Mouse (Mus musculus): Measurements from ENCODE around the gene Ccsap. TPM values are rescaled to one million over a fixed set of nuclear protein-coding genes. Genes with fewer than 3 reads are reported as not detected.

Gene Ccsap
- polyA plus RNA-seq, 1 experiment: 0.30 TPM

DNA sequence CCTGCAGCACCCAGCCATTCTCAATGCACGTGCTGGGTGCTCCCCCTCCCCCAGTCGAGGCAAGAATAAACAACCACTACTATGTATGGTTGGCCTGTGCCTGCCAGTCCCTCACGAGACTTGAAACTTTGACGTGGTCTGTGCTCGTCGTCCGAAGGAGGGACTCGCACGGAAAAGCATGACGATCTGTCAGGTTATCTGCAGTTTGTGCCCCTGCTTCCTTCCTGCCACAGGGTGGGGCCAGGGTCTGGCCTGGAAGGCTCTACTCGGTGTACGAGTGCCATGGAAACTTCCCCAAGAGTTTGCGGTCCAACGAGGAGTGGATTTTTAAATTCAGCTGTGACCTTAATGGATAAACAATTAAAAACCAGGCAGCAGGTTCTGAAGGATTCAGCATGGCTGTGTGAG, 53.0 kb downstream of the Ccsap start:
- peak; percentile 76 for DNase-seq
- Histone ChIP-seq H3K4me3 (ENCODE audit: insufficient read depth, low read depth, low read length) (peak overlapping the region; percentile 44), H3K27ac (ENCODE audit: insufficient read depth, low read depth, low read length) (peak overlapping the region; percentile 37), H3K27me3 (replicated peaks; ENCODE audit: control insufficient read depth, insufficient read depth, low read length) (no peaks in the 10 kb centered on the region), H3K36me3 (ENCODE audit: control insufficient read depth, insufficient read depth, low read length) (no peaks in the 10 kb centered on the region), H3K4me1 (ENCODE audit: control insufficient read depth, insufficient read depth, low read length) (peaks cover 17% of the 10 kb centered on the region)
- WGBS: 2% methylated on average over 14 of the region's 14 CpGs
- no peak for TF ChIP-seq CTCF (conservative IDR thresholded peaks at IDR 0.05; ENCODE audit: insufficient read depth, insufficient read length, low read depth, low read length)
- TF ChIP-seq POLR2A (IDR thresholded peaks at IDR 0.05; ENCODE audit: low read depth, low read length): no peak

DNA sequence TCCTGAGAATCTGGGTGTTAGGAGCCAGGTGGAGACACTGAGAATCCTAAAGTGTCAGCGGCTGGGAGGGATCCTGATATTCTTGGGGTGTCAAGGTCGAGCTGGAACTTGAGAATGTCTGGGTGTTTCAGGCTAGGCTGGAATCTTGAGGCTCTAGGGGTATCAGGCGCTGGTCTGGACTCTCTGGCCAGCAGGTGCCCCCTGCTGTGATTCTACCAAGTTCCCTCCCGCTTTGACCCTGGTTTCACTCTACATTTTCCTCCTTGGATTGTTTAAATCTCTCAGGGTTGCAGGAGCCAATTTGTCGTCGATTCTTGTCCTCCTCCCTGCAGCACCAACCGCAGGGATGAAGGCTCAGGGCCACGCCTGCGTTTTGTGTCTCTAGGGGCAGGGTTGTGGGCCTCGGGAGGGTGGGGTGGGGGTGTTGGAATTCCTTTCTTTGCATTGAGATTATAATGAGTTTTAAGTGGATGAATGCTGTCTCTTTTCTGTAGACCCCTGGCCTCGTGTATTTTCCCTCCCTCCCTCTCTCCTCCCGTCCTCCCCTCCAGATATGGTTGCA, 53.6 kb downstream of the Ccsap start:
- TF ChIP-seq POLR2A (IDR thresholded peaks at IDR 0.05; ENCODE audit: low read depth, low read length) (no peak), CTCF (conservative IDR thresholded peaks at IDR 0.05; ENCODE audit: insufficient read depth, insufficient read length, low read depth, low read length) (no peak)
- peak overlapping the region; percentile 84 for H3K4me3 ChIP-seq (ENCODE audit: insufficient read depth, low read depth, low read length)
- peak; percentile 32 for DNase-seq
- no peaks in the 10 kb centered on the region for H3K27me3 ChIP-seq (replicated peaks; ENCODE audit: control insufficient read depth, insufficient read depth, low read length)
- H3K4me1 ChIP-seq (ENCODE audit: control insufficient read depth, insufficient read depth, low read length): peaks cover 17% of the 10 kb centered on the region
- H3K36me3 ChIP-seq (ENCODE audit: control insufficient read depth, insufficient read depth, low read length): no peaks in the 10 kb centered on the region
- 6% methylated on average over 12 of the region's 12 CpGs for WGBS
- H3K27ac ChIP-seq (ENCODE audit: insufficient read depth, low read depth, low read length): peak overlapping the region; percentile 72

DNA sequence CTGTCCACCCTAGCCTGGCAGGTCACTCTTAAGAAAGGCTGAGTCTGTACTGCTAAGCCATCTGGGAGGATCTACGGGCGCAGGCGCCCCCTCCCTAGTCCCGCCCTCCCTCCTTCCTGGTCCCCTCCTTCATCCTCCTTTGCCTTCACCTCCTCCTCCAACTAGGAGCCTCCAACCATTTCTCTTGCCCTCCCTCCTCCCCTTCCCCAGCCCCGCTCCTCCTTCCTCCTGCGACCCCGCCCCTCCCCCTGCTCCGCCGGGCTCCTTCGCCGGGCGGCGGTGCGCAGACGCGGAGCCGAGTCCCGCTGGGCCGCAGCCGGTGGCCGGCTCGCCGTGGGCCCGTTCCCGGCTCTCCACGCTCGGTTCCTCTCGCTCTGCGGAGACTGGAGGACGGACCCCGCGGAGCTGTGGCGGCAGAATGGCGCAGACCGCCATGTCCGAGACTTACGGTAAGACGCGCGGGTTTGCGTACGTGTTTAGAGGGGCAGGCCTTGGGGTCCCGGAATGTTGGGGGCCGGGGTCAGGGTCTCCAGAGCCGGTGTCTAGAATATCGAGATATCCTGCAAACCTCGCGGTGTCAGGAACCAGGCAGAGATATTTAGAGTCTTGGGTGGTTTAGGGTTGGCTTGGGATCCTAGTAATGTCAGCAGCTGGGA, 54.2 kb downstream of the Ccsap start, which contains the start of gene Rab4a:
Gene Rab4a, plus strand, starts transcription at position 268 of the 656 bp plus-strand sequence.
- peak within 1 kb of the TSS; percentile 72 for H3K27ac ChIP-seq (ENCODE audit: insufficient read depth, low read depth, low read length)
- peaks cover 17% of the 10 kb centered on the region for H3K4me1 ChIP-seq (ENCODE audit: control insufficient read depth, insufficient read depth, low read length)
- under 1% methylated on average over 40 of the region's 48 CpGs for WGBS
- H3K4me3 ChIP-seq (ENCODE audit: insufficient read depth, low read depth, low read length): peak within 1 kb of the TSS; percentile 84
- H3K36me3 ChIP-seq (ENCODE audit: control insufficient read depth, insufficient read depth, low read length): no peaks in the 10 kb centered on the region
- no peaks in the 10 kb centered on the region for H3K27me3 ChIP-seq (replicated peaks; ENCODE audit: control insufficient read depth, insufficient read depth, low read length)
- TF ChIP-seq POLR2A (IDR thresholded peaks at IDR 0.05; ENCODE audit: low read depth, low read length) (peak; percentile 41), CTCF (conservative IDR thresholded peaks at IDR 0.05; ENCODE audit: insufficient read depth, insufficient read length, low read depth, low read length) (no peak)
- peak; percentile 93 for DNase-seq

DNA sequence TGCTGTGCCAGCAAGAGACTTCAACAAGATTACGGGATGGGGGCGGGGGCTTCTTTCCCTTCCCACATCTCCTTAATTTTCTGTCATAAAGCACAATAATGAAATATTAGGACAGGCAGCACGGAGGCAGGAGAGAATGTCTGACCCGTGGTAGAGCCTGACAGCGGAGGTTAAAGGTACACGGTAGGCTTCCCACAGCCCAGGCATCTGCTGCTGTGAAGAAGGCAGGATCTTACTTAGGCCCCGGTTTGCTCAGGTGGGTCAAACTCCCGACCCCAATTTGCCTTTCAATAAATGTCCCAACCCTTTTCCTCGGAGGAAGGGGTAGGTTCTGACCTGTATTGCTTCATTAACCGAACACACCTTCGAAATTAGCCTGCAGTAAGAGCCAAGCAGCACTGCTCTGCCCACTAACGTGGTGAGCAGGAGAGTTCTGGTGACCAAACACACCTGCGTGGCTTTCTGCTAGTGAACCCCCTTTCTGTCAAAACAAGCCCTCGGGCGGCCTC, 54.7 kb downstream of the Ccsap start:
- TF ChIP-seq POLR2A (IDR thresholded peaks at IDR 0.05; ENCODE audit: low read depth, low read length) (no peak), CTCF (conservative IDR thresholded peaks at IDR 0.05; ENCODE audit: insufficient read depth, insufficient read length, low read depth, low read length) (no peak)
- WGBS: 18% methylated on average over 15 of the region's 15 CpGs

DNA sequence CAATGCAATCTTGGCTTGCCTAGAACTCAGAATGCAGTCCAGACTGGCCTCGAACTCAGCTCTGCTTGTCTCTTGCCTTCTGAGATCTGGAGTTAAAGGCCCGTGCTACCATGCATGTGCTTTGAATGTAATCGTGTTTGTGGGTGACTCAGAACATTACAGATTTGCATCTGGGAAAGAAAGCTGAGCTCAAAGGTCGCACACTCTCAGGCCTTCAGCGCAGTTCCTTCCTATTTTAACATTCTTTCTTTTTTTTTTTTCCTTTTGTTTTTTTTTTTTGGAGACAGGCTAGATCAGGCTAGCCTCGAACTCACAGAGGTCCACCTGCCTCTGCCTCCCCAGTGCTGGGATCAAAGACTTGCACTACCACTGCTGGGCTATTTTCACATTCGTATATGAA, 55.4 kb downstream of the Ccsap start:
- Histone ChIP-seq H3K4me1 (ENCODE audit: control insufficient read depth, insufficient read depth, low read length) (peaks cover 17% of the 10 kb centered on the region), H3K27me3 (replicated peaks; ENCODE audit: control insufficient read depth, insufficient read depth, low read length) (no peaks in the 10 kb centered on the region), H3K36me3 (ENCODE audit: control insufficient read depth, insufficient read depth, low read length) (no peaks in the 10 kb centered on the region), H3K27ac (ENCODE audit: insufficient read depth, low read depth, low read length) (no peak overlapping the region), H3K4me3 (ENCODE audit: insufficient read depth, low read depth, low read length) (no peak overlapping the region)
- no peak for TF ChIP-seq CTCF (conservative IDR thresholded peaks at IDR 0.05; ENCODE audit: insufficient read depth, insufficient read length, low read depth, low read length)
- no peak for TF ChIP-seq POLR2A (IDR thresholded peaks at IDR 0.05; ENCODE audit: low read depth, low read length)
- WGBS: 86% methylated on average over 7 of the region's 7 CpGs
- DNase-seq: no peak

More for the DNA sequence above, 54.7 kb downstream of the Ccsap start:
- H3K4me3 ChIP-seq (ENCODE audit: insufficient read depth, low read depth, low read length): peak overlapping the region; percentile 84
- no peaks in the 10 kb centered on the region for H3K36me3 ChIP-seq (ENCODE audit: control insufficient read depth, insufficient read depth, low read length)
- no peaks in the 10 kb centered on the region for H3K27me3 ChIP-seq (replicated peaks; ENCODE audit: control insufficient read depth, insufficient read depth, low read length)
- H3K27ac ChIP-seq (ENCODE audit: insufficient read depth, low read depth, low read length): peak overlapping the region; percentile 69
- no peak for DNase-seq
- peaks cover 17% of the 10 kb centered on the region for H3K4me1 ChIP-seq (ENCODE audit: control insufficient read depth, insufficient read depth, low read length)

- WGBS: 83% methylated on average over 1 of the region's 1 CpGs
- no peak overlapping the region for H3K4me3 ChIP-seq (ENCODE audit: insufficient read depth, low read depth, low read length)
- no peak for DNase-seq
- TF ChIP-seq POLR2A (IDR thresholded peaks at IDR 0.05; ENCODE audit: low read depth, low read length): no peak
- no peak for TF ChIP-seq CTCF (conservative IDR thresholded peaks at IDR 0.05; ENCODE audit: insufficient read depth, insufficient read length, low read depth, low read length)
- no peaks in the 10 kb centered on the region for H3K27me3 ChIP-seq (replicated peaks; ENCODE audit: control insufficient read depth, insufficient read depth, low read length)
- no peaks in the 10 kb centered on the region for H3K36me3 ChIP-seq (ENCODE audit: control insufficient read depth, insufficient read depth, low read length)
- H3K4me1 ChIP-seq (ENCODE audit: control insufficient read depth, insufficient read depth, low read length): peaks cover 17% of the 10 kb centered on the region
- H3K27ac ChIP-seq (ENCODE audit: insufficient read depth, low read depth, low read length): no peak overlapping the region
These were observed 56.4 kb downstream of the Ccsap start for GRCm38 (mm10) chr8:123803639-123804038.

GRCm38 (mm10) chr8:123801538-123801937, 58.5 kb downstream of the Ccsap start:
- Histone ChIP-seq H3K27ac (ENCODE audit: insufficient read depth, low read depth, low read length) (no peak overlapping the region), H3K36me3 (ENCODE audit: control insufficient read depth, insufficient read depth, low read length) (no peaks in the 10 kb centered on the region), H3K4me3 (ENCODE audit: insufficient read depth, low read depth, low read length) (no peak overlapping the region), H3K27me3 (replicated peaks; ENCODE audit: control insufficient read depth, insufficient read depth, low read length) (no peaks in the 10 kb centered on the region), H3K4me1 (ENCODE audit: control insufficient read depth, insufficient read depth, low read length) (peaks cover 5% of the 10 kb centered on the region; the same call in 1 of the 2 replicates)
- DNase-seq: no peak
- TF ChIP-seq POLR2A (IDR thresholded peaks at IDR 0.05; ENCODE audit: low read depth, low read length): no peak
- no peak for TF ChIP-seq CTCF (conservative IDR thresholded peaks at IDR 0.05; ENCODE audit: insufficient read depth, insufficient read length, low read depth, low read length)
- WGBS: 90% methylated on average over 2 of the region's 2 CpGs
